Mouse (Mus musculus): ENCODE measurements around the gene Lclat1. TPM values are rescaled to one million over a fixed set of nuclear protein-coding genes. Genes with fewer than 3 reads are reported as not detected.

The Lclat1 gene
- polyA plus RNA-seq, 1 experiment from 2014 or later = 11.9 TPM

DNA sequence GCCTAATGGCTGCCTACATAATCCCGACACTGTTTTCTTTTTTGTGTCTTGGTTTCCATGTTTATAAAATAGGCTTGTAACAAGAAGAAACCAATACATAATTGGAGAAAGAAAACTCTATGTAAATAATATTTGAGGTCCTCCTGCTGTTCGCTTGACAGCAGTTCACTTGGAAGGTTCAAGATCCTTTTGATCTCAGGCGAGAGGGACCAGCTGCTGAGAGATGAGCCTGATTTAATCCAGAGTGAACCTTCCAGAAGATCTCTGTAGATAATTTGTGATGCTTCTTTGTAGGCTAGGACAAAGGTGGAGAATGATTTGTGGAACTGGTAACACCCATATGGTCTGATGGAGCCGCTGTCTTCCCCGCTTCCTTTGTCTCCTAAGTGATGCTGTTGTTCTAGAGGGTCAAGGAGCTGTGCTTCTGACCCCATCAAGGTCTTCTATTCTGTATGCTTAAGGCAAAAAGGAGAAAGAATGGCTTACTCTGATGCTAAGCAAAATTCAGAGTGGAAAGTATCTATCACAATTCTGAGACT is 36.0 kb upstream of the Lclat1 start:
- no peak overlapping the region for H3K4me3 ChIP-seq
- no peaks in the 10 kb centered on the region for H3K9me3 ChIP-seq
- no peak overlapping the region for H3K27ac ChIP-seq
- H3K36me3 ChIP-seq = no peaks in the 10 kb centered on the region
- no peaks in the 10 kb centered on the region for H3K27me3 ChIP-seq (replicated peaks)
- no peak for ATAC-seq (ENCODE audit: low FRiP score, low read depth)
- H3K9ac ChIP-seq = no peak overlapping the region
- peaks cover 10% of the 10 kb centered on the region; the same call in 1 of the 2 replicates for H3K4me1 ChIP-seq
- no peak overlapping the region for H3K4me2 ChIP-seq (replicated peaks)
- 52% methylated on average over 5 of the region's 5 CpGs for WGBS

DNA sequence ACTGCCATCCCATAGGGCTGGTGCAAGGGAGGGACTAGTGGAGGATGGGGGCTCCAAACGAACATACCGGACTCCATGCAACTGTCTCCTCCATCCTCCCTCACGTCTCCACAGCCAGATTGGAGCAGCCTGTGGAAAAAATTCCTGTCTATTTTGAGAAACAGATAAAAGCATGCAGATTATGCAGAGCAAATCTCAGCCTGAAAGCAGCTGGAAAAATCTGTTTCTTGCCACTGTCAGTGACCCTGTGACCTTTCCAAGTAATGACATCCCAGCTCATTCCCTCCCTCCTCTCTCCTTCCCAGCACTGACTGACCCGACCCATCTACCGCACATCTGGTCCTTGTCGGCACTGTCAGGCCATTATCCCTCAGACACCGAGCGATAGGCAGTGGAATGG is 35.5 kb upstream of the Lclat1 start:
- Histone ChIP-seq H3K9me3 (no peaks in the 10 kb centered on the region), H3K4me2 (replicated peaks) (no peak overlapping the region), H3K27me3 (replicated peaks) (no peaks in the 10 kb centered on the region), H3K9ac (no peak overlapping the region), H3K4me1 (peaks cover 9% of the 10 kb centered on the region; the same call in 1 of the 2 replicates), H3K27ac (no peak overlapping the region), H3K36me3 (no peaks in the 10 kb centered on the region), H3K4me3 (no peak overlapping the region)
- WGBS = 47% methylated on average over 8 of the region's 8 CpGs
- no peak for ATAC-seq (ENCODE audit: low FRiP score, low read depth)

DNA sequence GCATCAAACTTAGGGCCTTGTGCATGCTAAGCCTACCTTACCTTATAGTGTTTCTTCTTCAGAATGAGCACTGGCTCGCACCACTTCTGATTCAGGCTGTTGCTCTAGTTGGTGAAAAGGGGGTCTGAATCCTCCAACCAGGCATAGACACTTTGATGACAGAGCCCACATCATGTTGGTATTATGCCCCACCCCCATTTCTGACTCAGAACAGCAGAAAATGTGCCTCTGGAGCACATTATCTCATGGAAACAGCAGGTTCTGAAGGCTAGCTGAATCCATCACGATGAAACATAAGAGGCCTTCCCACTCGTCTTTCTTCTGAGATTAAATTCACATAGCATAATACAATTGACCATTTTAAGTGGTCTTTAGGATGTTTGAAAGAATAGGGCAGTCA is 33.2 kb upstream of the Lclat1 start:
- Histone ChIP-seq H3K4me3 (no peak overlapping the region), H3K36me3 (no peaks in the 10 kb centered on the region), H3K4me2 (replicated peaks) (no peak overlapping the region), H3K9me3 (no peaks in the 10 kb centered on the region), H3K27ac (no peak overlapping the region), H3K27me3 (replicated peaks) (no peaks in the 10 kb centered on the region), H3K4me1 (no peaks in the 10 kb centered on the region), H3K9ac (no peak overlapping the region)
- WGBS = 83% methylated on average over 3 of the region's 3 CpGs
- ATAC-seq (ENCODE audit: low FRiP score, low read depth) = no peak

DNA sequence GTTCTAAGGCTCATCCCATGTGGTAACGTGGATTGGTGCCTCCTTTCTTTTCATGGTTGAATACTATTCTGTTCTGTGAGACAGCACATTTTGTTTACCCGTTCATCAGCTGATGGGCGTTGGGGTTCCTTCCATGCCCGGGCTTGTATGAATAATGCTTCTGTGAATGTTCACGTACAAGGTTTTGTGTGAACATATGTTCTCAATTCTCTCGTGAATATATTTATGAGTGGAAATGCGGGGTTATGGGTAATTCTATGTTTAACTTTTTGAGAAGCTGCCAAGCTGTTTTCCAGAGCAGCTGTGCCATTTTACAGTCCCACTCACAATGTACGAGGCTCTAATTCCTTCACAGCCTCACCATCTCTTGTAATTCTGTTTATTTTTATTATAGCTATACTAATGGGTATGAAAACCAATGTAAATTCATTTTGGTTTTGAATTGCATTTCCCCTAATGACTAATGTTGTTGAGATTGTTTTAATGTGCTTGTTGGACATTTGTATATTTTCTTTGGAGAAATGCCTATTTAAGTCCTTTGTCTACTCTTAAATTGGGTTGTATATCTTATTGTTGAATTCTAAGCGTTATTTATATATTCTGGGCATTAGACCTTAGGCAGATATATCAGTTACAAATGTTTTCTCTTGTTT is 32.4 kb upstream of the Lclat1 start:
- WGBS = 78% methylated on average over 9 of the region's 9 CpGs
- no peak for ATAC-seq (ENCODE audit: low FRiP score, low read depth)
- H3K4me1 ChIP-seq = no peaks in the 10 kb centered on the region
- H3K27me3 ChIP-seq (replicated peaks) = no peaks in the 10 kb centered on the region
- no peaks in the 10 kb centered on the region for H3K36me3 ChIP-seq
- H3K9ac ChIP-seq = no peak overlapping the region
- no peak overlapping the region for H3K4me3 ChIP-seq
- H3K9me3 ChIP-seq = no peaks in the 10 kb centered on the region
- H3K27ac ChIP-seq = no peak overlapping the region
- H3K4me2 ChIP-seq (replicated peaks) = no peak overlapping the region

DNA sequence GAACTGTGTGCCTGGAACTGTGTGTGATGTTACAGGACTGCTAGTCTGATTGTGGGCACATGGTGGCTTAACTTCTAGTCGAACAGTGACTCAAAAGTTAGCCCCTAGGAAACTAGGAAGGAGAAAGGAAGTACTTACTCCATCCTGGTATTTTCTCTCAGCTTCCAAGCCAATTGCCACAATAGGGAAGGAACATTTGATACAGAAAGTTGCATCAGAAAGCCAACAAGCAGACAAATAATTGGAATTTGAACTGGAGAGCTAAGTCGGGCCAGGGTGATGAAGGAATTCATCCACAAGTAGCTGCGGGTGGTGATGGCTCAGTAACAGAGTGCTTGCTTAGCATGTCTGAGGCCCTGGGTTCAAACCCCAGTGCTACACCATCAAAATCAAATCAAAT is 30.1 kb upstream of the Lclat1 start:
- Histone ChIP-seq H3K4me3 (no peak overlapping the region), H3K4me1 (no peaks in the 10 kb centered on the region), H3K27me3 (replicated peaks) (no peaks in the 10 kb centered on the region), H3K9me3 (no peaks in the 10 kb centered on the region), H3K9ac (no peak overlapping the region), H3K4me2 (replicated peaks) (no peak overlapping the region), H3K27ac (no peak overlapping the region), H3K36me3 (no peaks in the 10 kb centered on the region)
- 91% methylated on average over 3 of the region's 3 CpGs for WGBS
- ATAC-seq (ENCODE audit: low FRiP score, low read depth) = no peak

DNA sequence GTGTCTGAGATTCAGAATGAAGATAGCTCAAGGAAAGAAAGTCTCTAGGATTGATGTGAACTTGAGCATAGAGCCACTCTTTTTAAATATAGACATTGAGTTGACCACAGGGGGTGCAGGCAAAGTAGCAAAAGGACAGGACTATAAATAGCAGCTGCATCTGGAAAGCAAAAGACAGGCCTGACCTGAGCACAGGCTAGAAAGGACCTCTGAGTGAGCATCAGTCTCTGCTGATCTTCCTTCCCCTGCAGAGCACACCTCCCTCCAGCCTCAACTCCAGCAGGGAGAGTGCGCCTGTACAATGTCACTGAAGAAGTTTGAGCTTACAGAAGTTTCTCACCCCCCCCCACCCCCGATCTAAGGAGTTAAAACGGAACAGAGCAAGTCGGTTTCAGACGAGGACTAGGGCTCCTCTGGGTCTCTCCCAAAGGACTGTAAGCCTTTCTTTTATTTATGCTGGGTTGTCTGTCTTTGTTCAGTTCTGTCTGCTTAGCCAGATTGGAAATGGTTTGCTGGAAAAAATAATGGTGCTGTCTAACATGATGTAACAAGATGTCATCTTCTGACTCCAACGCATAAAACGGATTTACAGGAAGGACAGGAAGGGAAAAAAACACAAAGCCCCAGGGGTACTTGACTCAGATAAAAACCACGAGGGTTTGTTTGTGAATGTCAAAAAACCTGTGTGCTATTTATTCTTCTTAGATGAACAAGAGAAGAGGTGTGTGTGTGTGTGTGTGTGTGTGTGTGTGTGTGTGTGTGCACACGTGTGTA is 26.2 kb upstream of the Lclat1 start:
- no peaks in the 10 kb centered on the region for H3K36me3 ChIP-seq
- H3K4me1 ChIP-seq = no peaks in the 10 kb centered on the region
- H3K4me2 ChIP-seq (replicated peaks) = no peak overlapping the region
- no peaks in the 10 kb centered on the region for H3K27me3 ChIP-seq (replicated peaks)
- ATAC-seq (ENCODE audit: low FRiP score, low read depth) = no peak
- no peaks in the 10 kb centered on the region for H3K9me3 ChIP-seq
- H3K27ac ChIP-seq = no peak overlapping the region
- H3K9ac ChIP-seq = no peak overlapping the region
- H3K4me3 ChIP-seq = no peak overlapping the region
- 61% methylated on average over 9 of the region's 9 CpGs for WGBS

DNA sequence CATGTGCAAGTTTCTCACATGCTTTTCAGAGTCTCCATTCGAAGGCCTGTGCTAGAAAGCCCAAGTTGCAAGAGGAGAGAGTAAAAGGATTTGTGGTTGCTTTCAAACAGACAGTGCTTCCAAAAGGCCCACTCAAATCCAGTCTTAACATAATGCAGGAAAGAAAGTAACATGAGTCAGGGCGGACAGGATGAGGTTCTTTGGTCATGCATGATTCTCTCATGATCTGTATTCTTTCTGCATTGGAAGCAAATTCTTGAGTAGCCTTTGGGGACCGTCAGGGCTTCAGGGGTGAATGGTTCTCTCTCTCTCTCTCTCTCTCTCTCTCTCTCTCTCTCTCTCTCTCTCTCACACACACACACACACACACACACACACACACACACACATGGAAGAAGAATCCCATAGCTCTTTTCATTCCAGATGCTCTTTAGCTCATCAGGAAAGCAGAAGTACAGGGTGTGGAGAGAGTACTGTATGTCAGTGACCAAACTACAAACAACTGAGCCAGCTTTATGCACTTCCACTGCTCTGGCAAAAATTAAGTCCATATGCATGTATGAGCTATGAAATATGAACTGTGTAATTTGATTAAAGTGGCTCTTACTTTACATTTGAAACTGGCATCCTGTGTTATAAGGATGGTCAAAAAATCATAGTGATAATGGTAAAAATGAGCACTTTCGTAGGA is 25.1 kb upstream of the Lclat1 start:
- Histone ChIP-seq H3K27me3 (replicated peaks) (no peaks in the 10 kb centered on the region), H3K4me3 (no peak overlapping the region), H3K9me3 (no peaks in the 10 kb centered on the region), H3K4me1 (no peaks in the 10 kb centered on the region), H3K9ac (no peak overlapping the region), H3K27ac (no peak overlapping the region), H3K4me2 (replicated peaks) (no peak overlapping the region), H3K36me3 (no peaks in the 10 kb centered on the region)
- no peak for ATAC-seq (ENCODE audit: low FRiP score, low read depth)
- WGBS = 79% methylated on average over 4 of the region's 4 CpGs

DNA sequence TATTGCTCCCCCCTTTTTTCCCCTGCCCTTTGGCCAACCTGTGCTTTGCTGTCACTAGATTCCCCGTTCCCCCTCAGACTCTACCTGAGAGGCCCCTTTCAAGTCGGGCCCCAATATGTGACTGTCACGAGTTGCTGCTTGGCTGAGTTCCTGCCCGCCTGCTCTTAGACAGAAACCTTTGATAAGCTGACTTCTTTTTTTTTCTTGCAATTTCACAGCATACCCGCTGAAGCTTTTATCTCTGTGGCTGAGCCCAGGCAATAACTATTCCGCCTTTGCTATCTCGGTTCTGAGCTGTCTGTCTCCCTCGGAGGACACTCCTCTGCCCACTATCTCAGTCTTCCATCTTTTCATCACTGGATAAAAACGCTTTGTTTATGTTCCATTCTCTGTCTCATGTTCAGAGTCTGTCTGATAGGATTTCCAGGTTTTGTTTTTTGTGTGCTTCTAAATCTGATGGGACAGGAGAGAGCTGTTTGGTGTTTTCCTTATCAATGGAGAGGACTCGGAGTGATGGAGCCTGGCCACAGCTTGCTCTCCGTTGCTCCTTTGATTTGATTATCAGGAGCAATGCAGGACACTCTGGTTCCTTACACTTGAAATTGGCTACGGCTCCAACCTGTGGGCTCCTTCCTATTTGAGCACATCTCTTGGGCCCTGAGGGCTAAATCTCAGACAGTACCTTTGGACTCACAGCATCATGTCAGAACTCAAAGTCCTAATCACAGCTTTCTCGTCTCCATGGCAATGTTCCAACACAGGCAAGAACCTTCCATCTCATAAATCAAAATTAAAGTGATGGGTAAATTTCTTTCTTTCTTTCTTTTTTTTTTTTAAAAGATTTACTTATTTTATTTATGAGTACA is 20.5 kb upstream of the Lclat1 start:
- ATAC-seq (ENCODE audit: low FRiP score, low read depth) = no peak
- H3K4me3 ChIP-seq = no peak overlapping the region
- H3K36me3 ChIP-seq = no peaks in the 10 kb centered on the region
- H3K27ac ChIP-seq = no peak overlapping the region
- no peaks in the 10 kb centered on the region for H3K9me3 ChIP-seq
- 77% methylated on average over 13 of the region's 13 CpGs for WGBS
- H3K4me2 ChIP-seq (replicated peaks) = no peak overlapping the region
- no peaks in the 10 kb centered on the region for H3K27me3 ChIP-seq (replicated peaks)
- H3K4me1 ChIP-seq = no peaks in the 10 kb centered on the region
- H3K9ac ChIP-seq = no peak overlapping the region

DNA sequence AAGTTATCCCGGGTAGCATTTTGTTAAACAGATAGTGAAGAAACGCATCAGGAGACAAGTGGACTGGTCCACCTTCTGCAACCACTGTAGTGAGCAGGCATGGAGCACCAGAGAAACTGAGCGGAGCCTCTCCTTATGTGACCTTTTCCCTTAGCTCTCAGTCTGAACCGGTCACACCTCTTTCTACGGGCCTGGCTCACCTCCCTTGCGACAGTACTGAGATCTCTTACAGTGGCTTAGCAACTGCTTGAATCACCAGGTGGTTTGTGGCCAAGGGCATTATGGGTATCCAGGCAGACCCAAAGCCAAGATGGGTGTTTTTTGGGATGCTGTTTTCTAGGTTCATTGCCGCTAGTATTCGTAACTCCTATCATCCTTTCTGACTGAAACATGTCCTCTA is 16.4 kb upstream of the Lclat1 start:
- no peak overlapping the region for H3K4me3 ChIP-seq
- H3K4me2 ChIP-seq (replicated peaks) = no peak overlapping the region
- no peaks in the 10 kb centered on the region for H3K27me3 ChIP-seq (replicated peaks)
- H3K36me3 ChIP-seq = no peaks in the 10 kb centered on the region
- no peak for ATAC-seq (ENCODE audit: low FRiP score, low read depth)
- 92% methylated on average over 8 of the region's 8 CpGs for WGBS
- no peaks in the 10 kb centered on the region for H3K4me1 ChIP-seq
- H3K27ac ChIP-seq = no peak overlapping the region
- H3K9me3 ChIP-seq = no peaks in the 10 kb centered on the region
- no peak overlapping the region for H3K9ac ChIP-seq

DNA sequence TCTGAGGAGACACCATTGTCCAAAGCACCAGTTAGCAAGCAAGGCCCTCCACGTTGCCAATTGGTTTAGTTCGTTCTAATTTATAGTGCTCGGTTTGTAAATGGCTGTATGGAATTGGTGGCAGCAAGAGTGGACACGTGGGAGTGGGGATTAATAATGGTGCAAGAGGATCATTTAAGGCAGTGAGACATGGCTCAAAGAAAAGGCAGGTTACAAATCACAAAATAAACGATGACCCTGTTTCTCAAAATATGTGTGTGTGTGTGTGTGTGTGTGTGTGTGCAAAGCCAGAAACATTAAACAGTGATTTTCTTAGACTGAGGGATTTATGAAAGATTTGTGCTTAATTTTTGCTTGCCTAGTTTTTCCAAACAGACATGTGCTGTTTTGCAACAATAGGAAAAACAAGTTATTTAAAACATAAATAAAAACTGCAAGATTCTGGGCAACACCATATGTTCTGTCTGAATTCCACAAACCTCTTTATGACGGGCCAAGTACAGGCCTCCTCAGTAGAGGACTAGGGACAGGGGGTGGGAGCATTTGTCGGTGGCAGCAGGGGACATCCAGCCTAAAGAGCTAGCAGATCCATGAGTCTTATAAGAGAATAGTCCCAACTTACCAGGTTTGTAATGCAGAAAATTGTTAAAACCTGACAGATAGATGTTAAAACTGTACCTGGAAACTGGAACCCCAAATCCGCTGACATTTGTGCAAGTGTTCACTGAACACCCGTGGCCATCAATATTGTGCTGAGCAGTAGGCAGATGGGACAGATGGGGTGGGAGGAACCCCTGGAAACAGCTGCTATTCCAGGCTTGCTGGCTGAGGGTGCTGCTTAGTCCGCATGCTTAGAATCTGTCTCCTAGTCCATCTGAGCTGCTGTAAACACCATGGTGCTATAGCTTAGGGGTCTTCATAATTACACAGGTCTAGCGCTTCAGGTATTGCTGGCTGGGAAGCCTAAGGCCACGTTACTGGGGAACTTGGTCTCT is 15.4 kb upstream of the Lclat1 start:
- Histone ChIP-seq H3K36me3 (no peaks in the 10 kb centered on the region), H3K27ac (no peak overlapping the region), H3K4me1 (no peaks in the 10 kb centered on the region), H3K9ac (no peak overlapping the region), H3K9me3 (no peaks in the 10 kb centered on the region), H3K4me2 (replicated peaks) (no peak overlapping the region), H3K4me3 (no peak overlapping the region), H3K27me3 (replicated peaks) (no peaks in the 10 kb centered on the region)
- 76% methylated on average over 12 of the region's 12 CpGs for WGBS
- no peak for ATAC-seq (ENCODE audit: low FRiP score, low read depth)

DNA sequence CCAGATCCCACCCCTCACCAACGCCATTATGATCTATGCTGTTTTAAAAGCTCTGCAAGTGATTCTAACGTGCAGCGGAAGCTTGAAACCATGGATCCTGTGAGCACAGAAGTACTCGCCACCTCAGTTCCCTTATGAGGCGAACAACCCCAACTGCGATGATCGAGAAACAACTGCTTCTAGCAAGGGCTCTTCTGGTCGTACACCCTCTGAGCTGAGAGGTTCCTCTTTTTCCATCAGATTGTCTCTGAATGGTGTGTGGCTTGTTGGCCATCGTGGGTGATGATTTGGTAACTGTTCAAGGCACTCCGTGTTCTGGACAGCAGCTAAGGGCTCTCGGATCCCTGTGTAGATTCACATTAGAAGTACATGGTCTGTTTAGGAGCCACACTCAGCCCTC is 12.7 kb upstream of the Lclat1 start:
- Histone ChIP-seq H3K9ac (no peak overlapping the region), H3K36me3 (no peaks in the 10 kb centered on the region), H3K4me2 (replicated peaks) (no peak overlapping the region), H3K27ac (no peak overlapping the region), H3K4me1 (no peaks in the 10 kb centered on the region), H3K4me3 (no peak overlapping the region), H3K27me3 (replicated peaks) (no peaks in the 10 kb centered on the region), H3K9me3 (no peaks in the 10 kb centered on the region)
- ATAC-seq (ENCODE audit: low FRiP score, low read depth) = no peak
- WGBS = 88% methylated on average over 11 of the region's 11 CpGs

All from neural tube, embryonic 12.5 days (tissue).